Mouse (Mus musculus): Measurements from ENCODE around the gene Gm9970.

Gene Gm9970

GRCm38 (mm10) chr5:31194486-31195485 lies 46.2 kb downstream of the Gm9970 start:
- no peak for DNase-seq

- DNase-seq, result no peak
These were observed 47.3 kb downstream of the Gm9970 start for GRCm38 (mm10) chr5:31193631-31194281.

- DNase-seq, result peak; percentile 100
These were observed 47.9 kb downstream of the Gm9970 start, which contains the start of the genes Snx17 and Eif2b4 for GRCm38 (mm10) chr5:31192939-31193630. Gene Snx17 (plus strand): TSS chr5:31193227. Gene Eif2b4 (minus strand): TSS chr5:31193430.

GRCm38 (mm10) chr5:31192045-31192938 lies 48.7 kb downstream of the Gm9970 start:
- no peak for DNase-seq
